Mouse (Mus musculus): ENCODE data around the gene Ints6.
"Not testable (repeated sequence)": the region's sequence is repeated elsewhere in the genome, so short reads cannot be mapped to it uniquely, and the experiment has no call there.

The Ints6 gene

DNA sequence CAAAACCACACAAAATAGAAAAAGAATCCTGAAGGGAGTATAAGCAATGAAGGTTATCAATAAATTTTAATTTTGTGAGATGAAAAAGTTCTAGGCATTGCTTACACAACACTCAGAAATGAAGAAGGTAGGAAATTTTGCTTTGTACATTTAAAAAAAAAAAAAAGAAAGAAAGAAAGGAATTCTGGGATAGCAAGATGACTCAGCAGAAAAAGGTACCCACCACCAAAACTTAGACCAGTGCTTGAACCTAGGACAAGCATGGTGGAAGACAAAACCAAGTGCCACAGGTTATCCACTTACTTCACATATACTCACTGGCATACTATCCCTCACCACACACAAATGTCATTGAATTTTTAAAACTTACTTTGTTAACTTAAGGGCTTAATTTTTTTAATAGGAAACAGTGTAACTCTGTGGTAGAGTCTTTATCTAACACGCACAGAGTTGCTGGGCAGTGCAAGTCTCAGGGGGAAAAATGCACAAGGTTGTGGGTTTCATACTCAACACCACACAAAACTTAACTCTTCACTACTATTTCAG lies 5.8 kb downstream of the Ints6 start:
- DNase-seq (ENCODE audit: low read depth, low spot score): no peak

GRCm38 (mm10) chr14:62751479-62751878 lies 9.5 kb downstream of the Ints6 start:
- no peak for DNase-seq (ENCODE audit: low read depth, low spot score)

DNA sequence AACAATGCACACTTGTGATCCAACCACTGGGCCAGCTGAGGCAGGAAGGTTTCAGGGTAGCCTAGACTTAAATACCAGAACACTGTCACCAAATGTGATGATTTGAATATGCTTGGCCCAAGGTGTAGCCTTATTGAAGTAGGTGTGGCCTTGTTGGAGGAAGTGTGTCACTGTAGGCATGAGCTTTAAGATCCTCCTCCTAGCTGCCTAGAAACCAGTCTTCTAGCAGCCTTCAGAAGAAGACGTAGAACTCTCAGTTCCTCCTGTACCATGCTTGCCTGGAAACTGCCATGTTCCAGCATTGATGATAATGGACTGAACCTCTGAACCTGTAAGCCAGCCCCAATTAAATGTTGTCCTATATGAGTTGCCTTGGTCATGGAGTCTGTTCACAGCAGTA lies 25.3 kb downstream of the Ints6 start:
- no peak for DNase-seq (ENCODE audit: low read depth, low spot score)

DNA sequence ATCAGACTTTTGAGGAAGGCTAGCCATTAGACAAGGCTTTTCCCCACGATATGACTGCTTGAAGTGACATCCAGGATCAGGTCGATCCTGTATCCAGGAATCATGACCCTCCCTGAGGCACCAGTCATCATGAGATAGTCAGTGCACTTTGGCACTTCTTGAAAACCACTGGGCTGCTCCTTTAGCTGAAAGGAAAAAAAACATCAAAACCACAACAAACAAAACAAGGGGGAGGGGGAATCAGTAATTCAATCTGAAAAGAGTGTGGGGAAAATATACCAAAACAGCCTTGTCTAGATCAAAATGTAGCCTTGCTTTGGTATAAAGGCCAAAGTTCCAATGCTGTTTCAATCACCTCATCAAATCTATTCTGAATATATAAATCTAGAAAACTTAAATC lies 27.3 kb downstream of the Ints6 start:
- DNase-seq (ENCODE audit: low read depth, low spot score): no peak

GRCm38 (mm10) chr14:62731902-62732301 lies 29.1 kb downstream of the Ints6 start:
- DNase-seq (ENCODE audit: low read depth, low spot score): no peak

GRCm38 (mm10) chr14:62724560-62724959 lies 36.4 kb downstream of the Ints6 start:
- no peak for DNase-seq (ENCODE audit: low read depth, low spot score)

DNA sequence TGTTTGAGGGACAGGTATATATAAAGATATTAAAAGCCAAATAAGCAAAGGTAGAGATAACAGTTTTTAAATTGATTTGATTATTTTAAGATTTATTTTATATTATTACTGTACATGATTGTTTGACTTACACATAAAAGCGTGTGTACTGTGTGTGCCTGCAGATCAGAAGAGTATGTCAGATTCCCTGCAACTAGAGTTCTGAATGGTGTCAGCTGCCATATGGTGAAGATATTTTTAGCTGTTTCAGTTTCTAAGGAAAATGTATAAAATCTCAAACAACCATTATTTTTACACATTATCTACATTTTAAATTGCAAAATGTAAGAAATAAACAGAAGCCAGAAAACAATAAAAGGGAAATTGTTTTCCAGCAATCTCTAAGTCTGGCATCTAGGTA lies 39.3 kb downstream of the Ints6 start:
- DNase-seq (ENCODE audit: low read depth, low spot score): no peak

DNA sequence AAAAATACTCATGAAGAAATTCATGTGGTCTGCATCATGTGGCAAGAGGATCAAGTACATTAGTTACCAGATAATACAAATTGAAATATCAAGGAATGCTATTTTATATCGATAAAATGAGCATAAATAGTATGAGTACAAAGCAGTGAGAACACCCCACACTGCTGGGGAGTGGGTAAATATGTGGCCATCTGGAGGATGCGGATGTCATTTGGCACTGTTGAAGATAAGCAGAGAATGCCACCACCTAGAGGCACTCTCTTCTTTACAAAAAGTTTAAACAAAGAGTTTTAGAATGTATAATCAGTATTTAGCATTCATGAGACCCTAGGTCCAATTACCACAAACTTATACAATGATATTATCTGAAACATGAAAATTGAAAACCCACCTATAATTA lies 42.8 kb downstream of the Ints6 start:
- DNase-seq (ENCODE audit: low read depth, low spot score): no peak

DNA sequence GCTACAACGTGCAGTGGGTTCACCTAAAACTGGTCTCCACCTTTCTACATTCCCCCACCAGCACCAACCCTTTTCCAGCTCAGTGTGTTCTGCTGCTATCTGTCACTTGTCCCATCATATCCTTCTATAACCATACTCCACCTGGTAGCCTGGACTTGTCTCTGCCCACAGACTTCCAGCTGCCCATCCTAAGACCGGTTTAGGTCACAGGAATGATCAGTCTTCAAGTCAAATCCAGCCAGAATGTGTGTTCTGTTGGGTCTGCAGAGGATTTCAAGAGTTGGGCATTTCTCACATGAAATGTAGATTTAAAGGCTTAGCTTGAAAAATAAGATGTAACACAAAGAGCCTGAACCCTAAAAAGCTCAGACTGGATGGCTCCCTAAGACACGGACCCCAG lies 87.3 kb downstream of the Ints6 start:
- no peak for DNase-seq (ENCODE audit: low read depth, low spot score)

DNA sequence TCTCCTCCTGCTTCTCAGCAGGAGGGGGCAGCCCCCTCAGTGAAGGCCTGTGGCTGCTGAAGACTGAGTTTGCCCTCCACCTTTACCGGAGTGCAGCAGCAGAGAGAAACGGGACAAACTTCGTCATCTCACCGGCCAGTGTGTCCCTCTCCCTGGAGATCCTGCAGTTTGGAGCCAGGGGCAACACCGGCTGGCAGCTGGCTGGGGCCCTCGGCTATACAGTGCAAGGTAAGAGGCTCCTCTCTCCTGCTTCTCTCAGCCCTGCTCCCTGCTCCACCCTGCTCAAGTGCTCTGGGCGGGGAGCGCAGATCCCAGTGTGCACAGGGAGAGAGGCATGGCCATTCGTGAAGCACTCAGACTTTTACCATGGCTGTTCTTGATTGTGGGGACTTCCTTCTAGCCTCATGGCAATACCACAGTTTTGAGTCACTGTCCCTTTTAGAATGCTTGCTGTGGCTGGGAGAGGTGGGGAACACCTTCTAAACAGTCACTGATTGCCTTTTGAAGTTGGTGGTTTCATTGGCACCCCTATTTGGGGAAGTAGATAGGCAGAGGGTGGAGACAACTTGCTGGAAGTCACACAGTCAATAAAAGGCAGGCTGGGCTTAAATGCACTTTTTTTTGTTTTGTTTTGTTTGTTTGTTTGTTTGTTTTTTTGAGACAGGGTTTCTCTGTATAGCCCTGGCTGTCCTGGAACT lies 95.8 kb downstream of the Ints6 start:
- no peak for DNase-seq (ENCODE audit: low read depth, low spot score)

- DNase-seq (ENCODE audit: low read depth, low spot score): no peak
These were observed 97.6 kb downstream of the Ints6 start, which contains the start of gene Serpine3 for GRCm38 (mm10) chr14:62663367-62663766. TSS of gene Serpine3 (plus strand) at chr14:62663667.

DNA sequence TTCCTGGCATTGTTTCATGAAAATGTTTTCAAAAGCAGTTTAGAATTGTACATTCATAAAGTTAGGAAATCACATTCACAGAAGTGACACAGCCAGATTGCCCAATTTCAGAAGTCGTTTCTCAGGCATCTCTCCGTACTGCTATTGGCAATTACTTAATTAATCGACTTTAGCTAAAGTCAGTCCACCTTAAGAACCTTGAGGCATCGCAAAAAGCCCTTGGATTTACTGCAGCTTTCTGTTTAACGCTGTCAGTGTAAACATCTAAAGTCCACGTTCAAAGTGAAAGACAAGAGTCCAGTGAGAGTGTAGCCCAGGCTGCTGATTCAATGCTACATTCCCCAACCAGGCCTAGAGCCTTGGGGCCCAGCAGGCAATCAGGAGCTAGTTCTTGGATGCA lies 98.6 kb downstream of the Ints6 start:
- DNase-seq (ENCODE audit: low read depth, low spot score): no peak

- no peak for DNase-seq (ENCODE audit: low read depth, low spot score)
These were observed 103.5 kb downstream of the Ints6 start for GRCm38 (mm10) chr14:62657469-62657868.

GRCm38 (mm10) chr14:62655996-62656395 lies 105.0 kb downstream of the Ints6 start:
- no peak for DNase-seq (ENCODE audit: low read depth, low spot score)

- no peak for DNase-seq (ENCODE audit: low read depth, low spot score)
These were observed 109.2 kb downstream of the Ints6 start for GRCm38 (mm10) chr14:62651771-62652170.

- no peak for DNase-seq (ENCODE audit: low read depth, low spot score)
These were observed 110.6 kb downstream of the Ints6 start for GRCm38 (mm10) chr14:62650376-62650775.

DNA sequence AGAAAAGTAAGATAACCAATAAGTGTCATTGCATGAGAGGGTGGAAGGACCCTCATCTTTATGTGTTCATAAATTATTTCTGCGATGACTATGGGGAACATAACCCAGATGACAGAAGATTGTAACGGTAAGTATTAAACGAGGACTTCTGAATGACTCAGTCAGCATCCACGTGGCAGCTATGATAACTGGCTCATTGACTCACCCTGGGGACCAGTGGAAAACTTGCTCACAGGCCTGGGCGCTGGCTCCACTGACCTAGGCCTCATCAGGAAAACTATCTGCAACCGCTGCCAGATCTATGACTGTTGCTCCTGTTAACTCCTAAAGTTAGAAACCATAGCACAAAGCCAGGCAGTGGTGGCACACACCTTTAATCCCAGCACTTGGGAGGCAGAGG lies 112.6 kb downstream of the Ints6 start:
- no peak for DNase-seq (ENCODE audit: low read depth, low spot score)

GRCm38 (mm10) chr14:62642368-62642767 lies 118.6 kb downstream of the Ints6 start:
- not testable (repeated sequence) for DNase-seq (ENCODE audit: low read depth, low spot score)

GRCm38 (mm10) chr14:62640396-62640795 lies 120.6 kb downstream of the Ints6 start:
- DNase-seq (ENCODE audit: low read depth, low spot score): no peak

DNA sequence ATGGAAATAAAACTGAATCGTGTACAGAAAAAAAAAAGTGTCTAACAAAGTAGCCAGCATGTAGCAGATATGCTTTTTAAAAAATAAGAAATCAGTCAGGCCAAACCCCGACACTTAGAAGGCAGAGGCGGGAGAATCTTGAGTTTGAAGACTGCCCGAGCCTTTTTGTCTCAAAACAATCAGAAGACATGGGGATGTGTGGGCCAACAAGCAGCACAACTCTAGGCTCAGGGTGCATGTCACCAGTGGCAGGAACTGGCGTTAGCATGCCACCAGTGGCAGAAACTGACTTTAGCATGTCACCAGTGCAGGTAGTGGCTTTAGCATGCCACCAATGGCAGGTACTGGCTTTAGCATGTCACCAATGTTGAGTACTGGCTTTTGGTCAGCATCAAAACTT lies 121.4 kb downstream of the Ints6 start:
- no peak for DNase-seq (ENCODE audit: low read depth, low spot score)

GRCm38 (mm10) chr14:62639111-62639510 lies 121.9 kb downstream of the Ints6 start:
- no peak for DNase-seq (ENCODE audit: low read depth, low spot score)

DNA sequence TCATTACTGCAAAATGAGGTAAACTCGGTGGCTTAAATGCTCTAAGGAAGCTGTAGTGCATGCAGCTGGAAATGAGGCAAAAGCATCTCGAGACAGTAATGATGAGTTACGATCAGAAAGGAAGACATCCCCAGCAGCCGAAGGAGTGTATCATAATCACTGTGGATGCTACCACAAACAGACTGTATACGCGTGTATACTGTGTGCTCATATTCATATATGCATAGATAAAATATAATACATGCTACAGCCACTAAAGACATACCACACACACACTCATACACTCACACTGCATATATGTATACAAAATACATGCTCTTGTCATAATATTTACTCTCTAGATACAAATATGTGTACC lies 122.6 kb downstream of the Ints6 start:
- no peak for DNase-seq (ENCODE audit: low read depth, low spot score)

DNA sequence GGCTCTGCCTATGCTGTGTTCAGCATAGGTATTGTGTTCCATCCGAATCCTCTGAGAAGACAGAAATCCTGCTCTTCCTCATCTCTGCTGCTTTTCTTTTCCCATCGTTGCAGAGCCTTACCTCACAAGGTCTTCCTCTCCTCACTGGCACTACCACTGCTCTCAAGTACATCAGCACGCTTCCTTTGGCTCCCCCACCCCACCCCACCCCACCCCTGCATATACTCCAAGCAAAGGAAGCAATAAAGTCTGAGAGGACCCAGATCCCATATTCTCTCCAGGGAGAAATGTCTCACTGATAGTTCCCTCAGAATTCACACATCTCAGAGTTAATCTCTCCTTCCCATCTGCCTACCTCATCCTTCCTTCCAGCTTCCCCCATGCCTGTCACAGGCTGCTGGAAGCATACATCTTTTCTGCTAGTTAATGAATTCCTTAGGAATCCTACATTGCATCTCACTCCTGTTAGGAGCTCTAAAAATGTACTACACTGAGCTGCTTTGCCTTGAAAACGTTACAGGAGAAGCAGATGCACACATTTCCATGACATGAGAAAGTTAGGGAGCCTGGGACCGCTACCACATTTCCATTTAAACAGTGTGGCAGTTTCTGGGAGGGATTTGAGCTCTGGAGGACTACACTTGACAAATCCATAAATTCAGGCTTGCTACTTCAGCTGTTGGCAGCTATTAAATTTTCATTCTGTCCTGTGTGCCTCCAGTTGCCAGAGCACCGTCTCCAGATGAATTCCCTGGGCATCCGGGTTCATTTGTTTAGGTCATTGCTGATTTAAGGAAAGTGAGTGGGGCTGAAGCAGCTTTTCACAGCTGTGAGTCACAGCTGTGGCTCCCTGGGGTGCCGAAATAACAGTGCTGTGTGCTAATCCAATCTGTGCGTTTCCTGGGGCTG lies 123.3 kb downstream of the Ints6 start:
- DNase-seq (ENCODE audit: low read depth, low spot score): peak; percentile 69
